12 mouse cellular contexts compared by ENCODE assay signal in genomic region chr6:53662858-53663833, GRCm38 (mm10).
DNase-seq lines count a peak whose midpoint lies in the region; ATAC-seq and TF ChIP-seq lines count a peak whose summit lies in the region.
"Had no signal": no experiment of that assay in that cellular context is flagged by ENCODE, and none has a peak within 500 bp of the region (broad histone marks: within the 10 kb centered on the region; RNA-seq: fewer than 3 reads in every experiment).

No protein-coding gene starts in this region.

- no peak for ATAC-seq in midbrain, embryonic 14.5 days (ENCODE audit: low FRiP score, low TSS enrichment)
- no peak for ATAC-seq in midbrain, embryonic 15.5 days (replicated peaks)
- ATAC-seq in hindbrain, embryonic 12.5 days (ENCODE audit: low FRiP score) = peak; percentile 73
- peak; percentile 87 for ATAC-seq in neural tube, embryonic 12.5 days (ENCODE audit: low FRiP score, low read depth)
- no peak for ATAC-seq in kidney, embryonic 14.5 days (ENCODE audit: low FRiP score, low TSS enrichment)
- no peak for ATAC-seq in stomach, postnatal 0 days (ENCODE audit: low FRiP score, low TSS enrichment)

- peak; percentile 34 to 60 for DNase-seq in cerebellum, postnatal 10 days
- no peak for DNase-seq in cerebellum, postnatal 36 days
- DNase-seq in midbrain, embryonic 14.5 days = peak; percentile 78
- DNase-seq in stomach, postnatal 0 days (ENCODE audit: low spot score) = no peak
- DNase-seq: cerebellum, postnatal 25 days; liver, embryonic 13.5 days had no signal

- H3K27me3 ChIP-seq in midbrain, embryonic 14.5 days (ENCODE audit: control insufficient read depth, insufficient read depth, low read length) = no peaks in the 10 kb centered on the region
- H3K27me3 ChIP-seq in midbrain, embryonic 15.5 days (replicated peaks) = no peaks in the 10 kb centered on the region
- H3K27me3 ChIP-seq in hindbrain, embryonic 12.5 days = no peaks in the 10 kb centered on the region
- H3K27me3 ChIP-seq in neural tube, embryonic 12.5 days (replicated peaks) = no peaks in the 10 kb centered on the region
- no peaks in the 10 kb centered on the region for H3K27me3 ChIP-seq in kidney, embryonic 14.5 days (ENCODE audit: control insufficient read depth, insufficient read depth, low read length)
- no peaks in the 10 kb centered on the region for H3K27me3 ChIP-seq in stomach, postnatal 0 days (ENCODE audit: control insufficient read depth, insufficient read depth, low read length)
- H3K27me3 ChIP-seq: liver, embryonic 13.5 days had no signal

- no peak for TF ChIP-seq CTCF in stomach, postnatal 0 days (IDR thresholded peaks at IDR 0.05; ENCODE audit: low read depth)

- no peak overlapping the region for H3K4me3 ChIP-seq in midbrain, embryonic 14.5 days (replicated peaks; ENCODE audit: low read depth, low read length)
- no peak overlapping the region for H3K4me3 ChIP-seq in midbrain, embryonic 15.5 days
- H3K4me3 ChIP-seq in hindbrain, embryonic 12.5 days = no peak overlapping the region
- no peak overlapping the region for H3K4me3 ChIP-seq in neural tube, embryonic 12.5 days
- no peak overlapping the region for H3K4me3 ChIP-seq in kidney, embryonic 14.5 days (ENCODE audit: low read length)
- H3K4me3 ChIP-seq in stomach, postnatal 0 days (ENCODE audit: low read depth, low read length) = no peak overlapping the region
- H3K4me3 ChIP-seq: layer of hippocampus, adult 2 months; liver, embryonic 13.5 days had no signal

- no peak overlapping the region for H3K4me2 ChIP-seq in midbrain, embryonic 14.5 days (ENCODE audit: low read length)
- H3K4me2 ChIP-seq in midbrain, embryonic 15.5 days = no peak overlapping the region
- no peak overlapping the region for H3K4me2 ChIP-seq in hindbrain, embryonic 12.5 days (replicated peaks)
- H3K4me2 ChIP-seq in neural tube, embryonic 12.5 days (replicated peaks) = no peak overlapping the region
- no peak overlapping the region for H3K4me2 ChIP-seq in kidney, embryonic 14.5 days (replicated peaks; ENCODE audit: low read depth, low read length)
- H3K4me2 ChIP-seq in stomach, postnatal 0 days (replicated peaks; ENCODE audit: low read depth) = no peak overlapping the region
- H3K4me2 ChIP-seq: liver, embryonic 13.5 days had no signal

- H3K36me3 ChIP-seq in midbrain, embryonic 14.5 days (ENCODE audit: control insufficient read depth, insufficient read depth, low read length) = no peaks in the 10 kb centered on the region
- no peaks in the 10 kb centered on the region for H3K36me3 ChIP-seq in midbrain, embryonic 15.5 days (replicated peaks)
- H3K36me3 ChIP-seq in hindbrain, embryonic 12.5 days = no peaks in the 10 kb centered on the region
- no peaks in the 10 kb centered on the region for H3K36me3 ChIP-seq in neural tube, embryonic 12.5 days
- H3K36me3 ChIP-seq in kidney, embryonic 14.5 days (ENCODE audit: control insufficient read depth, insufficient read depth, low read length) = no peaks in the 10 kb centered on the region
- no peaks in the 10 kb centered on the region for H3K36me3 ChIP-seq in stomach, postnatal 0 days (ENCODE audit: control insufficient read depth, insufficient read depth, low read length)
- H3K36me3 ChIP-seq: G1E; liver, embryonic 13.5 days had no signal

- peaks cover 9% of the 10 kb centered on the region; the same call in 1 of the 2 replicates for H3K4me1 ChIP-seq in midbrain, embryonic 14.5 days (ENCODE audit: control insufficient read depth, insufficient read depth, low read length)
- H3K4me1 ChIP-seq in midbrain, embryonic 15.5 days = peaks cover 3% of the 10 kb centered on the region; the same call in 1 of the 2 replicates
- peaks cover 21% of the 10 kb centered on the region for H3K4me1 ChIP-seq in hindbrain, embryonic 12.5 days
- peaks cover 17% of the 10 kb centered on the region for H3K4me1 ChIP-seq in neural tube, embryonic 12.5 days
- 0 out of 2 replicates have a peak, but pooled peaks cover 5% of the 10 kb centered on the region for H3K4me1 ChIP-seq in kidney, embryonic 14.5 days (ENCODE audit: control insufficient read depth, insufficient read depth, low read length)
- no peaks in the 10 kb centered on the region for H3K4me1 ChIP-seq in stomach, postnatal 0 days (replicated peaks; ENCODE audit: control insufficient read depth, insufficient read depth)
- H3K4me1 ChIP-seq: liver, embryonic 13.5 days had no signal

- H3K9me3 ChIP-seq in midbrain, embryonic 14.5 days (ENCODE audit: control insufficient read depth, low read length) = no peaks in the 10 kb centered on the region
- no peaks in the 10 kb centered on the region for H3K9me3 ChIP-seq in midbrain, embryonic 15.5 days
- no peaks in the 10 kb centered on the region for H3K9me3 ChIP-seq in hindbrain, embryonic 12.5 days (replicated peaks)
- no peaks in the 10 kb centered on the region for H3K9me3 ChIP-seq in neural tube, embryonic 12.5 days
- H3K9me3 ChIP-seq in kidney, embryonic 14.5 days (ENCODE audit: control insufficient read depth, low read length) = no peaks in the 10 kb centered on the region
- H3K9me3 ChIP-seq in stomach, postnatal 0 days (ENCODE audit: control insufficient read depth, low read length) = no peaks in the 10 kb centered on the region
- H3K9me3 ChIP-seq: liver, embryonic 13.5 days had no signal

- H3K27ac ChIP-seq in midbrain, embryonic 14.5 days (replicated peaks; ENCODE audit: low read depth, low read length) = no peak overlapping the region
- H3K27ac ChIP-seq in midbrain, embryonic 15.5 days = no peak overlapping the region
- H3K27ac ChIP-seq in hindbrain, embryonic 12.5 days = no peak overlapping the region
- no peak overlapping the region for H3K27ac ChIP-seq in neural tube, embryonic 12.5 days
- H3K27ac ChIP-seq in kidney, embryonic 14.5 days (ENCODE audit: low read depth, low read length) = no peak overlapping the region
- H3K27ac ChIP-seq in stomach, postnatal 0 days (replicated peaks) = no peak overlapping the region
- H3K27ac ChIP-seq: layer of hippocampus, adult 2 months; liver, embryonic 13.5 days had no signal

- no peak overlapping the region for H3K9ac ChIP-seq in midbrain, embryonic 14.5 days (replicated peaks; ENCODE audit: low read length)
- H3K9ac ChIP-seq in midbrain, embryonic 15.5 days = no peak overlapping the region
- H3K9ac ChIP-seq in hindbrain, embryonic 12.5 days = no peak overlapping the region
- H3K9ac ChIP-seq in neural tube, embryonic 12.5 days = no peak overlapping the region
- no peak overlapping the region for H3K9ac ChIP-seq in kidney, embryonic 14.5 days (ENCODE audit: low read depth, low read length)
- H3K9ac ChIP-seq in stomach, postnatal 0 days (ENCODE audit: low read length) = no peak overlapping the region
- H3K9ac ChIP-seq: liver, embryonic 13.5 days had no signal

- 68% methylated on average over 11 of the region's 11 CpGs for WGBS in midbrain, embryonic 14.5 days
- WGBS in midbrain, embryonic 15.5 days = 65% methylated on average over 11 of the region's 11 CpGs
- WGBS in hindbrain, embryonic 12.5 days = 53% methylated on average over 11 of the region's 11 CpGs
- 45% methylated on average over 11 of the region's 11 CpGs for WGBS in neural tube, embryonic 12.5 days
- 65% methylated on average over 11 of the region's 11 CpGs for WGBS in kidney, embryonic 14.5 days
- WGBS in stomach, postnatal 0 days = 54% methylated on average over 11 of the region's 11 CpGs

- no peak for TF ChIP-seq EP300 in stomach, postnatal 0 days (optimal IDR thresholded peaks at IDR 0.05)

Comparison
In these comparisons a context has a peak if more than half of its experiments do, and no peak if none do; other contexts are left out.
1. DNase-seq: peak in cerebellum, postnatal 10 days (2 of 2) and midbrain, embryonic 14.5 days (single experiment); none in cerebellum, postnatal 36 days (0 of 2) and stomach, postnatal 0 days (single experiment).
2. ATAC-seq: peak in hindbrain, embryonic 12.5 days (single experiment) and neural tube, embryonic 12.5 days (single experiment); none in midbrain, embryonic 14.5 days (single experiment), midbrain, embryonic 15.5 days (single experiment), kidney, embryonic 14.5 days (single experiment) and stomach, postnatal 0 days (single experiment).